Mouse (Mus musculus): ENCODE measurements around the gene Syngr2. TPM values are rescaled to one million over a fixed set of nuclear protein-coding genes. Genes with fewer than 3 reads are reported as not detected.

Syngr2 gene
- 18.8 and 25.3 TPM in 2 replicates for total RNA-seq (2014; rRNA removed)
- 14.0 and 14.6 TPM in 2 replicates for polyA plus RNA-seq (2015; fragmentation: Nextera tagmentation; extraction: Ambion mirVana)

GRCm38 (mm10) chr11:117809407-117810311, at the start of gene Syngr2, which contains the start of gene Gm20708:
Syngr2 (plus strand) TSS chr11:117809668.
Gm20708 (plus strand) TSS chr11:117809668.
- H3K27ac ChIP-seq (ENCODE audit: low read depth, low read length) = no peak within 1 kb of the TSS
- H3K9ac ChIP-seq (replicated peaks; ENCODE audit: low read length, poor library complexity, severe bottlenecking) = peak within 1 kb of the TSS; percentile 46
- peaks cover 10% of the 10 kb centered on the region; the same call in 1 of the 2 replicates for H3K27me3 ChIP-seq (ENCODE audit: insufficient read depth, low read length)
- H3K4me1 ChIP-seq (ENCODE audit: insufficient read depth, low read length) = no peaks in the 10 kb centered on the region
- DNase-seq (ENCODE audit: low spot score) (peak; percentile 71), ATAC-seq (ENCODE audit: low FRiP score) (peak; percentile 66)
- peak within 1 kb of the TSS; percentile 93 for H3K4me2 ChIP-seq (ENCODE audit: low read depth, low read length, poor library complexity, severe bottlenecking)
- H3K4me3 ChIP-seq (ENCODE audit: low read depth, low read length) = peak within 1 kb of the TSS; percentile 52
- TF ChIP-seq CTCF (IDR thresholded peaks at IDR 0.05) = no peak
- no peaks in the 10 kb centered on the region for H3K9me3 ChIP-seq (ENCODE audit: low read length)
- no peaks in the 10 kb centered on the region for H3K36me3 ChIP-seq (ENCODE audit: insufficient read depth, low read length)
- under 1% methylated on average over 74 of the region's 75 CpGs for WGBS

GRCm38 (mm10) chr11:117760374-117761119, 48.9 kb upstream of the Syngr2 start:
- H3K4me3 ChIP-seq (ENCODE audit: low read depth, low read length) = no peak overlapping the region
- no peak overlapping the region for H3K27ac ChIP-seq (ENCODE audit: low read depth, low read length)
- H3K4me2 ChIP-seq (ENCODE audit: low read depth, low read length, poor library complexity, severe bottlenecking) = no peak overlapping the region
- H3K9ac ChIP-seq (replicated peaks; ENCODE audit: low read length, poor library complexity, severe bottlenecking) = no peak overlapping the region
- 90% methylated on average over 26 of the region's 26 CpGs for WGBS
- DNase-seq (ENCODE audit: low spot score) (no peak), ATAC-seq (ENCODE audit: low FRiP score) (no peak; the same call in 1 of the 2 replicates)
- peaks cover 70% of the 10 kb centered on the region for H3K36me3 ChIP-seq (ENCODE audit: insufficient read depth, low read length)
- no peaks in the 10 kb centered on the region for H3K27me3 ChIP-seq (ENCODE audit: insufficient read depth, low read length)
- TF ChIP-seq CTCF (IDR thresholded peaks at IDR 0.05) = no peak
- no peaks in the 10 kb centered on the region for H3K9me3 ChIP-seq (ENCODE audit: low read length)
- H3K4me1 ChIP-seq (ENCODE audit: insufficient read depth, low read length) = no peaks in the 10 kb centered on the region

- Histone ChIP-seq H3K27ac (ENCODE audit: low read depth, low read length) (no peak overlapping the region), H3K9me3 (ENCODE audit: low read length) (no peaks in the 10 kb centered on the region), H3K27me3 (ENCODE audit: insufficient read depth, low read length) (no peaks in the 10 kb centered on the region), H3K9ac (replicated peaks; ENCODE audit: low read length, poor library complexity, severe bottlenecking) (no peak overlapping the region), H3K4me3 (ENCODE audit: low read depth, low read length) (no peak overlapping the region), H3K4me1 (ENCODE audit: insufficient read depth, low read length) (no peaks in the 10 kb centered on the region), H3K36me3 (ENCODE audit: insufficient read depth, low read length) (peaks cover 58% of the 10 kb centered on the region), H3K4me2 (ENCODE audit: low read depth, low read length, poor library complexity, severe bottlenecking) (no peak overlapping the region)
- no peak for TF ChIP-seq CTCF (IDR thresholded peaks at IDR 0.05)
- 91% methylated on average over 13 of the region's 13 CpGs for WGBS
- DNase-seq (ENCODE audit: low spot score) (no peak), ATAC-seq (ENCODE audit: low FRiP score) (no peak)
Observed at GRCm38 (mm10) chr11:117761801-117762200, 47.7 kb upstream of the Syngr2 start.

GRCm38 (mm10) chr11:117762246-117762645, 47.2 kb upstream of the Syngr2 start:
- H3K4me3 ChIP-seq (ENCODE audit: low read depth, low read length) = no peak overlapping the region
- DNase-seq (ENCODE audit: low spot score) = no peak
- H3K27ac ChIP-seq (ENCODE audit: low read depth, low read length) = no peak overlapping the region
- H3K36me3 ChIP-seq (ENCODE audit: insufficient read depth, low read length) = peaks cover 54% of the 10 kb centered on the region
- no peaks in the 10 kb centered on the region for H3K4me1 ChIP-seq (ENCODE audit: insufficient read depth, low read length)
- H3K27me3 ChIP-seq (ENCODE audit: insufficient read depth, low read length) = no peaks in the 10 kb centered on the region
- H3K4me2 ChIP-seq (ENCODE audit: low read depth, low read length, poor library complexity, severe bottlenecking) = no peak overlapping the region
- ATAC-seq (ENCODE audit: low FRiP score) = no peak
- 80% methylated on average over 12 of the region's 12 CpGs for WGBS
- H3K9ac ChIP-seq (replicated peaks; ENCODE audit: low read length, poor library complexity, severe bottlenecking) = no peak overlapping the region
- no peak for TF ChIP-seq CTCF (IDR thresholded peaks at IDR 0.05)
- H3K9me3 ChIP-seq (ENCODE audit: low read length) = no peaks in the 10 kb centered on the region

DNA sequence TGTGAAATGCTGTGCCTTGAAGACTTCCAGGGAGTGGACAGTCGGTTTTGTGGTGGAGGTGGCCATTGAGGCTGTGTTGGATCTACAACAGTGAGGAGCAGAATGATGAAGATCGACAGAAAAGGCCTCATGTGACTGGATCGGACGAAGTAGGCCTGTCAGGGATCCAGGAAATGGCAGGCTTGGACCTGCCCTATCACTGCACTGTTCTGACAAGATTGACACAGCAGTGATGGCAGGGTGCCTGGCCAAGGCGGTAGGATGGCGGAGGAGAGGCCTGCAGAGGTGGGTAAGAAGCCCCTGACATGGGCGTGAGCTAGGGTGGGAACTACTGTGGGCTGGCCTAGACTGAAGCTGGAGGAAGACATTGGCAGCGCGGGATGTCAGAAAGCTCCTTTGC, 45.1 kb upstream of the Syngr2 start:
- Histone ChIP-seq H3K36me3 (ENCODE audit: insufficient read depth, low read length) (peaks cover 35% of the 10 kb centered on the region), H3K4me3 (ENCODE audit: low read depth, low read length) (no peak overlapping the region), H3K9me3 (ENCODE audit: low read length) (no peaks in the 10 kb centered on the region), H3K9ac (replicated peaks; ENCODE audit: low read length, poor library complexity, severe bottlenecking) (no peak overlapping the region), H3K27ac (ENCODE audit: low read depth, low read length) (no peak overlapping the region), H3K27me3 (ENCODE audit: insufficient read depth, low read length) (no peaks in the 10 kb centered on the region), H3K4me1 (ENCODE audit: insufficient read depth, low read length) (no peaks in the 10 kb centered on the region), H3K4me2 (ENCODE audit: low read depth, low read length, poor library complexity, severe bottlenecking) (no peak overlapping the region)
- DNase-seq (ENCODE audit: low spot score) (no peak), ATAC-seq (ENCODE audit: low FRiP score) (no peak)
- WGBS = 91% methylated on average over 9 of the region's 9 CpGs
- no peak for TF ChIP-seq CTCF (IDR thresholded peaks at IDR 0.05)
